Mouse (Mus musculus) spleen, adult 2 months (tissue): ENCODE measurements around the gene Capn7.

Source experiments
- CTCF ChIP-seq: fragments of 200-500 bp; IDR thresholded peaks from 2 replicates; pipeline ENCODE4 v1.5.1; 2011; ENCODE audit warnings: mild to moderate bottlenecking, inconsistent platforms; ENCODE audit not compliant: insufficient read depth, insufficient read length, insufficient replicate concordance; ENCODE audit errors: extremely low read depth
- POLR2A ChIP-seq: fragments of 200-500 bp; IDR thresholded peaks from 2 replicates; pipeline ENCODE4 v1.6.1; 2011; ENCODE audit warnings: low read depth, low read length, inconsistent platforms

- TF ChIP-seq POLR2A (no peak), CTCF (no peak)
Measured at GRCm38 (mm10) chr14:31319546-31319945, 16.9 kb upstream of the Capn7 start.
